Mouse (Mus musculus): ENCODE results near the gene Clpb. TPM values are rescaled to one million over a fixed set of nuclear protein-coding genes. Genes with fewer than 3 reads are reported as not detected.

Gene Clpb
- polyA plus RNA-seq, 1 experiment from 2014 or later = 33.0 TPM

Other genes with a start within 250 kb of the Clpb start
- gene Pde2a, start 241.9 kb upstream of the Clpb start, polyA plus RNA-seq (2014; fragmentation: Nextera tagmentation; extraction: Ambion mirVana) = 25.9 and 26.6 TPM in 2 replicates
- not detected in 2 replicates for gene Art2b, start 78.0 kb upstream of the Clpb start, polyA plus RNA-seq (2014; fragmentation: Nextera tagmentation; extraction: Ambion mirVana)
- 3.5 TPM in 2 replicates for gene Phox2a, start 154.7 kb downstream of the Clpb start, polyA plus RNA-seq (2014; fragmentation: Nextera tagmentation; extraction: Ambion mirVana)
- gene Inppl1, start 174.6 kb downstream of the Clpb start, polyA plus RNA-seq (2014; fragmentation: Nextera tagmentation; extraction: Ambion mirVana) = 7.8 and 10.5 TPM in 2 replicates
- gene Folr2, start 193.6 kb downstream of the Clpb start, polyA plus RNA-seq (2014; fragmentation: Nextera tagmentation; extraction: Ambion mirVana) = 1.2 and 3.3 TPM in 2 replicates
- gene Anapc15, start 200.1 kb downstream of the Clpb start, polyA plus RNA-seq (2014; fragmentation: Nextera tagmentation; extraction: Ambion mirVana) = 63.0 and 65.5 TPM in 2 replicates
- gene Folr1, start 207.2 kb downstream of the Clpb start, polyA plus RNA-seq (2014; fragmentation: Nextera tagmentation; extraction: Ambion mirVana) = 43.0 and 69.7 TPM in 2 replicates
- 135 and 144 TPM in 2 replicates for gene Lamtor1, start 242.3 kb downstream of the Clpb start, polyA plus RNA-seq (2014; fragmentation: Nextera tagmentation; extraction: Ambion mirVana)
- gene Tomt, start 242.7 kb downstream of the Clpb start, polyA plus RNA-seq (2014; fragmentation: Nextera tagmentation; extraction: Ambion mirVana) = 0.21 and 0.33 TPM in 2 replicates